Mouse (Mus musculus): Measurements from ENCODE around the gene Tfdp2.

Gene Tfdp2

GRCm38 (mm10) chr9:96228285-96228684 lies 32.2 kb downstream of the Tfdp2 start:
- no peak for DNase-seq (ENCODE audit: low read depth, low spot score)

GRCm38 (mm10) chr9:96230271-96230670 lies 34.2 kb downstream of the Tfdp2 start:
- peak; percentile 84 for DNase-seq (ENCODE audit: low read depth, low spot score)

GRCm38 (mm10) chr9:96235477-96235876 lies 39.4 kb downstream of the Tfdp2 start:
- no peak for DNase-seq (ENCODE audit: low read depth, low spot score)

DNA sequence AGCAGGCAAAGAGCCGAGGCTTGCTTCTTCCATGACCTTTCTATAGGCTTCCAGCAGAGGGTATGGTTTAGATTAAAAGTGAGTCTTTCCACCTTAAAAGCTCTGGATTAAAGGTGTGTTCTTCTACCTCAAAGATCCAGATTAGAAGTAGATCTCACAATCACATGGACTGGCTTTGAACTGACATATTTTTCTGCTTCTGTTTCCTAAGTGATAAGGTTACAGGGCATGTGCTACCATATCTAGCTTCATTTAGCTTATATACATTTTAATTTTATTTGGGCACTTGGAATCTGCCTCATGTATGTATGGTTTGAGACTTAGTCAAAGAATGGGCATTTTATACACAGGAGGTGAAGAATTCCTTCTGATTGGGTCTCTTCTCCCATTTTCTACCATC lies 41.3 kb downstream of the Tfdp2 start:
- DNase-seq (ENCODE audit: low read depth, low spot score), result no peak

- DNase-seq (ENCODE audit: low read depth, low spot score), result no peak
These were observed 42.2 kb downstream of the Tfdp2 start for GRCm38 (mm10) chr9:96238286-96238685.

- no peak for DNase-seq (ENCODE audit: low read depth, low spot score)
These were observed 45.3 kb downstream of the Tfdp2 start for GRCm38 (mm10) chr9:96241134-96242097.

GRCm38 (mm10) chr9:96243915-96244314 lies 47.8 kb downstream of the Tfdp2 start:
- DNase-seq (ENCODE audit: low read depth, low spot score), result no peak

DNA sequence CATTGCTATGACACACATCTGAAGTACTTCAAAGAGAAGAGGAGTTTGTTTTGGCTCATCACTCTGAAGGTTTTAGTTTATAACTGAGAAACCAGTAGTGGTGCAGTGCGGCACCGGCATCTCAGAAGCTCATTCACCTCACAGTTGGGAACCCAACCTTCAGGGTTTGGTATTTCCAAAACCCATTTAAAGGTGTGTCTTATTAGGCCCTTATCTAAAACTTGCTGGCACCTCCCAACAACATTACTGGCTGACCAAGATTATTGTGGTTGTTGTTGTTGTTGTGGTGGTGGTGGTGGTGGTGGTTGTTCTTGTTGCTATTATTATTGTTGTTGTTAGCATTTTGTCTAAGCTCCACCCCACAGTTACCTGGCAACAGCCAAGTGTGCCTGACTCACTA lies 58.7 kb downstream of the Tfdp2 start:
- no peak for DNase-seq (ENCODE audit: low read depth, low spot score)

- DNase-seq (ENCODE audit: low read depth, low spot score), result peak; percentile 64
These were observed 62.4 kb downstream of the Tfdp2 start for GRCm38 (mm10) chr9:96258478-96258877.

GRCm38 (mm10) chr9:96259017-96259512 lies 63.0 kb downstream of the Tfdp2 start:
- DNase-seq (ENCODE audit: low read depth, low spot score), result peak; percentile 77

- no peak for DNase-seq (ENCODE audit: low read depth, low spot score)
These were observed 63.9 kb downstream of the Tfdp2 start for GRCm38 (mm10) chr9:96259753-96260520.

- DNase-seq (ENCODE audit: low read depth, low spot score), result no peak
These were observed 65.0 kb downstream of the Tfdp2 start for GRCm38 (mm10) chr9:96261101-96261500.

GRCm38 (mm10) chr9:96261980-96262379 lies 65.9 kb downstream of the Tfdp2 start:
- peak; percentile 42 for DNase-seq (ENCODE audit: low read depth, low spot score)

- DNase-seq (ENCODE audit: low read depth, low spot score), result no peak
These were observed 70.9 kb downstream of the Tfdp2 start for GRCm38 (mm10) chr9:96266793-96267558.

DNA sequence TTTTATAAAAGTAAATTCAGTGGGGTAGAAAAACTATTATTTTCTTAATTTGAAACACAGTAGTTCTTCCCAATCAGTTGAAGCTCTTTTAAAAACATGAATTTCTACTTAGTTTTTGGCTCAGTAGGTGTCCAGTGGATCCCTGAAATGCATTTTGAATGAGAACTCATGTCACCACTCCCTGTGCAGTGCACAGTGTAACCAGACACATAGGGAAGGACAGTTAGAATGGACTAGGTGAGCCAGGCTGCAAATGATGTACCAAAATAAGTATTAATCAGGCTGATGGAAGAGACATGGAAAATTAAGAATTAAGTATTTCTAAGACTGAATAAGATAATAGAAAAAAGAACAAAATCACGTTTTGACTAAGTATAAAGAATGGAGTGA lies 71.5 kb downstream of the Tfdp2 start:
- DNase-seq (ENCODE audit: low read depth, low spot score), result no peak

GRCm38 (mm10) chr9:96269726-96270125 lies 73.7 kb downstream of the Tfdp2 start:
- no peak for DNase-seq (ENCODE audit: low read depth, low spot score)

- no peak for DNase-seq (ENCODE audit: low read depth, low spot score)
These were observed 79.5 kb downstream of the Tfdp2 start for GRCm38 (mm10) chr9:96275543-96275942.

- DNase-seq (ENCODE audit: low read depth, low spot score), result peak; percentile 22
These were observed 85.4 kb downstream of the Tfdp2 start for GRCm38 (mm10) chr9:96281497-96281896.

GRCm38 (mm10) chr9:96282082-96282481 lies 86.0 kb downstream of the Tfdp2 start:
- DNase-seq (ENCODE audit: low read depth, low spot score), result no peak

- DNase-seq (ENCODE audit: low read depth, low spot score), result no peak
These were observed 88.8 kb downstream of the Tfdp2 start for GRCm38 (mm10) chr9:96284916-96285315.

GRCm38 (mm10) chr9:96292144-96292543 lies 96.1 kb downstream of the Tfdp2 start:
- DNase-seq (ENCODE audit: low read depth, low spot score), result no peak

All from ZHBTc4 (cell line).